ENCODE assay signal across 18 mouse cellular contexts in the genomic region with DNA sequence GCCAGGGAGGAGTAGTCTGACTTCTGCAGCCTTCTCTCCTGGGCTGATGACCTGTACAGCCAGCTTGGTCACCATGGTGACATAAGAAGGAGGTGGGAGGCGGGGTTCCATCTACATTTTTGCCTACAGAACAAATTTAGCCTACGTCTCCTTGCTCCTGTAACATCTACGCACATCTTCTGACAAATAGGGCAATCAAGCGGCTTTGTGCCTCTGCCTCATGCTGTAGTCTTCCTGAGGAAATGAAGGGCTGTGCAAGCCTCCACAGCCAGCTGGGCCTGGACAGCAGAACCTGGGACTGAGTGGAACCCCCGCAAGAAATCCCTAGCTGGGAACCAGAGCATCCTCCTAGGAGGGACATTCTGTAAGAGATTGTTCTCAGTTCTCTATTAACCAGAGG.
"Had no signal": no experiment of that assay in that cellular context is flagged by ENCODE, and none has a peak within 500 bp of the region (broad histone marks: within the 10 kb centered on the region; RNA-seq: fewer than 3 reads in every experiment).

No protein-coding gene starts in this region.

- H3K4me3 ChIP-seq: midbrain, embryonic 12.5 days; myocyte; neural tube, embryonic 13.5 days; neural tube, embryonic 15.5 days had no signal

- H3K36me3 ChIP-seq: midbrain, embryonic 12.5 days; neural tube, embryonic 13.5 days; neural tube, embryonic 15.5 days had no signal

- DNase-seq: lung, adult 18-20 months; lung, embryonic 14.5 days; lung, postnatal 10 days; lung, postnatal 4 days; midbrain, embryonic 14.5 days; retina, postnatal 1 day; right cerebral cortex, postnatal 14 days; right cerebral cortex, postnatal 4 days; spleen, adult 18-20 months; thymus, adult 18-20 months; thymus, postnatal 14 days; thymus, postnatal 36 days had no signal

- H3K27me3 ChIP-seq: midbrain, embryonic 12.5 days; neural tube, embryonic 13.5 days; neural tube, embryonic 15.5 days had no signal

- H3K9me3 ChIP-seq: midbrain, embryonic 12.5 days; neural tube, embryonic 13.5 days; neural tube, embryonic 15.5 days had no signal

- H3K9ac ChIP-seq: liver, embryonic 14.5 days; lung, embryonic 14.5 days; midbrain, embryonic 12.5 days; neural tube, embryonic 13.5 days; neural tube, embryonic 15.5 days had no signal

- ATAC-seq: midbrain, embryonic 16.5 days had no signal

- H3K4me2 ChIP-seq: lung, embryonic 14.5 days; midbrain, embryonic 12.5 days; neural tube, embryonic 13.5 days; neural tube, embryonic 15.5 days had no signal

- H3K27ac ChIP-seq: liver, embryonic 14.5 days; midbrain, embryonic 12.5 days; neural tube, embryonic 13.5 days; neural tube, embryonic 15.5 days had no signal
